Mouse (Mus musculus) cortical plate, adult 2 months (tissue): Measurements from ENCODE around the gene Cracr2b.

Source experiments
- CTCF ChIP-seq: fragments of 200-500 bp; IDR thresholded peaks from 2 replicates; pipeline ENCODE4 v1.5.1; 2011; ENCODE audit warnings: mild to moderate bottlenecking, control low read depth, low read length; ENCODE audit not compliant: insufficient read depth; ENCODE audit errors: extremely low read depth
- POLR2A ChIP-seq: fragments of 200-500 bp; IDR thresholded peaks from 2 replicates; pipeline ENCODE4 v1.6.1; 2011; ENCODE audit warnings: mild to moderate bottlenecking, low read length, control low read depth; ENCODE audit not compliant: insufficient read depth; ENCODE audit errors: extremely low read depth

GRCm38 (mm10) chr7:141472226-141472625 is 11.3 kb downstream of the Cracr2b start:
- TF ChIP-seq POLR2A (no peak), CTCF (no peak)
